Mouse (Mus musculus) erythroblast, embryonic 14.5 days (primary cell): ENCODE measurements around the gene Mrtfa. TPM values are rescaled to one million over a fixed set of nuclear protein-coding genes. Genes with fewer than 3 reads are reported as not detected.
A peak's percentile ranks its signal among the peaks of the same experiment; 100 is the strongest.

Source experiments
- H3K27me3 ChIP-seq: 2 replicates; pipeline ENCODE4 v1.6.1; 2012; ENCODE audit warnings: inconsistent platforms; ENCODE audit not compliant: control insufficient read depth
- H3K36me3 ChIP-seq: 2 replicates; pipeline ENCODE4 v1.6.1; 2012; ENCODE audit warnings: mild to moderate bottlenecking, inconsistent platforms; ENCODE audit not compliant: control insufficient read depth
- H3K4me1 ChIP-seq: 2 replicates; pipeline ENCODE4 v1.6.1; 2012; ENCODE audit warnings: inconsistent platforms; ENCODE audit not compliant: control insufficient read depth
- H3K4me3 ChIP-seq: replicated peaks from 2 replicates; pipeline ENCODE3; 2012; ENCODE audit warnings: moderate library complexity, mild to moderate bottlenecking, inconsistent platforms
- H3K9me3 ChIP-seq: 2 replicates; pipeline ENCODE4 v1.6.1; 2012; ENCODE audit warnings: low read length, inconsistent platforms, mixed read lengths; ENCODE audit not compliant: control insufficient read depth
- GATA1 ChIP-seq: IDR thresholded peaks from 2 replicates; pipeline ENCODE4 v1.6.1; 2012; ENCODE audit warnings: low read length, inconsistent platforms, mixed read lengths
- TAL1 ChIP-seq: IDR thresholded peaks from 3 replicates; pipeline ENCODE4 v1.6.1; 2012; ENCODE audit warnings: low read length, inconsistent platforms, mixed read lengths
- polyA plus RNA-seq: library from polyadenylated mRNA; stranded (reverse); fragments of >175 nt; gene quantifications from 2 replicates; pipeline ENCODE4 v1.2.3, GENCODE M21; 2012

The Mrtfa gene
- 0.47 and 0.51 TPM in 2 replicates for polyA plus RNA-seq

GRCm38 (mm10) chr15:81190630-81191178, at the start of gene Mrtfa:
Mrtfa (minus strand) TSS chr15:81190757.
- peaks cover 17% of the 10 kb centered on the region for H3K4me1 ChIP-seq

GRCm38 (mm10) chr15:81239794-81240343, 49.3 kb upstream of the Mrtfa start:
- Histone ChIP-seq H3K4me1 (no peaks in the 10 kb centered on the region; the same call in 1 of the 2 replicates), H3K36me3 (no peaks in the 10 kb centered on the region), H3K9me3 (no peaks in the 10 kb centered on the region), H3K27me3 (peaks cover 33% of the 10 kb centered on the region), H3K4me3 (no peak overlapping the region)
- TF ChIP-seq TAL1 (no peak), GATA1 (no peak)

More at GRCm38 (mm10) chr15:81190630-81191178, at the start of gene Mrtfa:
- Histone ChIP-seq H3K27me3 (no peaks in the 10 kb centered on the region), H3K9me3 (no peaks in the 10 kb centered on the region), H3K36me3 (no peaks in the 10 kb centered on the region), H3K4me3 (peak within 1 kb of the TSS; percentile 83)
- no peak for TF ChIP-seq TAL1
- no peak for TF ChIP-seq GATA1

GRCm38 (mm10) chr15:81239261-81239660, 48.7 kb upstream of the Mrtfa start:
- H3K36me3 ChIP-seq = no peaks in the 10 kb centered on the region
- H3K9me3 ChIP-seq = no peaks in the 10 kb centered on the region
- no peak overlapping the region for H3K4me3 ChIP-seq
- no peak for TF ChIP-seq TAL1
- TF ChIP-seq GATA1 = no peak
- H3K4me1 ChIP-seq = no peaks in the 10 kb centered on the region; the same call in 1 of the 2 replicates
- H3K27me3 ChIP-seq = peaks cover 39% of the 10 kb centered on the region

GRCm38 (mm10) chr15:81237471-81237870, 46.9 kb upstream of the Mrtfa start:
- Histone ChIP-seq H3K4me3 (no peak overlapping the region), H3K4me1 (no peaks in the 10 kb centered on the region; the same call in 1 of the 2 replicates), H3K27me3 (peaks cover 39% of the 10 kb centered on the region), H3K36me3 (no peaks in the 10 kb centered on the region), H3K9me3 (no peaks in the 10 kb centered on the region)
- TF ChIP-seq TAL1 = no peak
- no peak for TF ChIP-seq GATA1

GRCm38 (mm10) chr15:81236062-81236461, 45.5 kb upstream of the Mrtfa start:
- Histone ChIP-seq H3K4me1 (no peaks in the 10 kb centered on the region; the same call in 1 of the 2 replicates), H3K9me3 (no peaks in the 10 kb centered on the region), H3K36me3 (no peaks in the 10 kb centered on the region), H3K4me3 (no peak overlapping the region), H3K27me3 (peaks cover 39% of the 10 kb centered on the region)
- TF ChIP-seq TAL1 (no peak), GATA1 (no peak)

- H3K27me3 ChIP-seq = peaks cover 39% of the 10 kb centered on the region
- H3K9me3 ChIP-seq = no peaks in the 10 kb centered on the region
- H3K36me3 ChIP-seq = no peaks in the 10 kb centered on the region
- no peak within 1 kb of the TSS for H3K4me3 ChIP-seq
- H3K4me1 ChIP-seq = no peaks in the 10 kb centered on the region; the same call in 1 of the 2 replicates
- TF ChIP-seq GATA1 (no peak), TAL1 (no peak)
Measured at GRCm38 (mm10) chr15:81235086-81235920, 44.7 kb upstream of the Mrtfa start, which contains the start of gene Mchr1. Mchr1 (plus strand) TSS chr15:81235499.

GRCm38 (mm10) chr15:81231325-81231724, 40.8 kb upstream of the Mrtfa start:
- Histone ChIP-seq H3K36me3 (no peaks in the 10 kb centered on the region), H3K27me3 (peaks cover 20% of the 10 kb centered on the region), H3K4me3 (no peak overlapping the region), H3K4me1 (no peaks in the 10 kb centered on the region; the same call in 1 of the 2 replicates), H3K9me3 (no peaks in the 10 kb centered on the region)
- no peak for TF ChIP-seq TAL1
- TF ChIP-seq GATA1 = no peak

- H3K36me3 ChIP-seq = no peaks in the 10 kb centered on the region
- peaks cover 5% of the 10 kb centered on the region for H3K27me3 ChIP-seq
- H3K4me3 ChIP-seq = no peak overlapping the region
- H3K4me1 ChIP-seq = no peaks in the 10 kb centered on the region
- H3K9me3 ChIP-seq = no peaks in the 10 kb centered on the region
- TF ChIP-seq GATA1 (no peak), TAL1 (no peak)
Measured at GRCm38 (mm10) chr15:81229791-81230190, 39.2 kb upstream of the Mrtfa start.

GRCm38 (mm10) chr15:81228258-81228657, 37.7 kb upstream of the Mrtfa start:
- Histone ChIP-seq H3K27me3 (no peaks in the 10 kb centered on the region), H3K9me3 (no peaks in the 10 kb centered on the region), H3K4me1 (no peaks in the 10 kb centered on the region), H3K4me3 (no peak overlapping the region), H3K36me3 (no peaks in the 10 kb centered on the region)
- no peak for TF ChIP-seq GATA1
